Mouse (Mus musculus): ENCODE results near the gene Ripor3.

DNA sequence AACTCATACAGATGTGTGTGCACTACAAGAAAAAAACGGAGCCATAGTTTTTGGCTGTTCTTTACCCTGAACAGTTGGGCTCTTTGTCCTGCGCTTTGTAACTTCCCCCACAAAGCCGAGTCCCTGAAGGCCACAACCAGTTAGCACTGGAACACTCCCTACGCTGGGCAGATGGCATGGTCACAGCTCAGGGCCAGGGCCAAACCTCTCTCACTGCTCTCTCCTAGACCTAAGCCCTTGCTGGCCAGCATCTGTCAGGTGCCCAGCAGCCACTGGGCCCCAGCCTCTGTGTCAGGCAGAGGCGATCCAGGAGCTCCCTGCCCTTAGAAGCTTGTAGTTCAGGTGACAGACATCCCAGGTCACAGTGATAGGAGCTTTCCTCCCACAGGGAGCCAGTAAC, 65.0 kb downstream of the Ripor3 start:
- TF ChIP-seq CTCF (IDR thresholded peaks at IDR 0.05; ENCODE audit: low read depth) = no peak
- TF ChIP-seq EP300 (optimal IDR thresholded peaks at IDR 0.05) = no peak

Measured in stomach, postnatal 0 days (tissue).